Mouse (Mus musculus) forebrain, embryonic 13.5 days (tissue): ENCODE measurements at regions not wholly inside any gene's neighbourhood (a gene's known extent, or its start where the extent isn't known, plus 50 kb on each side); places are given as distances from the start of the nearest gene placed in this dataset.
A peak's percentile ranks its signal among the peaks of the same experiment; 100 is the strongest.

Experiments
- ATAC-seq: fragments of 200-750 bp; cut with Nextera tagmentation; 2 replicates; pipeline ENCODE4 v1.8.0; 2017
- H3K27ac ChIP-seq: fragments of 300-500 bp; sonication (generic); 2 replicates; pipeline ENCODE4 v1.5.1; 2015; ENCODE audit warnings: inconsistent platforms, mild to moderate bottlenecking, moderate library complexity
- H3K27me3 ChIP-seq: fragments of 300-500 bp; sonication (generic); 2 replicates; pipeline ENCODE4 v1.6.1; 2015; ENCODE audit warnings: mild to moderate bottlenecking, inconsistent platforms
- H3K36me3 ChIP-seq: fragments of 300-500 bp; sonication (generic); 2 replicates; pipeline ENCODE4 v1.6.1; 2015; ENCODE audit warnings: mild to moderate bottlenecking, inconsistent platforms; ENCODE audit not compliant: poor library complexity, severe bottlenecking
- H3K4me1 ChIP-seq: fragments of 300-500 bp; sonication (generic); 2 replicates; pipeline ENCODE4 v1.6.1; 2015; ENCODE audit warnings: inconsistent platforms
- H3K4me2 ChIP-seq: fragments of 300-500 bp; sonication (generic); 2 replicates; pipeline ENCODE4 v1.6.1; 2015; ENCODE audit warnings: inconsistent platforms, mild to moderate bottlenecking, moderate library complexity
- H3K4me3 ChIP-seq: fragments of 300-500 bp; sonication (generic); 2 replicates; pipeline ENCODE4 v1.5.1; 2015; ENCODE audit warnings: mild to moderate bottlenecking, inconsistent platforms
- H3K9ac ChIP-seq: fragments of 300-500 bp; sonication (generic); 2 replicates; pipeline ENCODE4 v1.6.1; 2015; ENCODE audit warnings: mild to moderate bottlenecking, inconsistent platforms
- H3K9me3 ChIP-seq: fragments of 300-500 bp; sonication (generic); replicated peaks from 2 replicates; pipeline ENCODE4 v1.6.1; 2016; ENCODE audit warnings: inconsistent platforms
- WGBS: fragments of 180-500 bp; shearing (Covaris S2); methylation state at CpG from one replicate; pipeline ENCODE4 v1.1.7; 2015; 5-methylcytosine and 5-hydroxymethylcytosine counted together

GRCm38 (mm10) chr16:47205339-47205738 is 707.0 kb upstream of the Nectin3 start:
- ATAC-seq, result no peak
- H3K36me3 ChIP-seq, result no peaks in the 10 kb centered on the region
- no peaks in the 10 kb centered on the region for H3K9me3 ChIP-seq
- no peaks in the 10 kb centered on the region for H3K4me1 ChIP-seq
- H3K4me2 ChIP-seq, result no peak overlapping the region
- no peak overlapping the region for H3K27ac ChIP-seq
- 83% methylated on average over 4 of the region's 4 CpGs for WGBS
- no peaks in the 10 kb centered on the region for H3K27me3 ChIP-seq
- H3K4me3 ChIP-seq, result no peak overlapping the region
- H3K9ac ChIP-seq, result no peak overlapping the region

GRCm38 (mm10) chr16:47204672-47205307 is 706.5 kb upstream of the Nectin3 start:
- H3K4me1 ChIP-seq, result no peaks in the 10 kb centered on the region
- H3K27ac ChIP-seq, result no peak overlapping the region
- no peaks in the 10 kb centered on the region for H3K9me3 ChIP-seq
- no peak overlapping the region for H3K9ac ChIP-seq
- peak; percentile 58 for ATAC-seq
- H3K27me3 ChIP-seq, result no peaks in the 10 kb centered on the region
- H3K36me3 ChIP-seq, result no peaks in the 10 kb centered on the region
- WGBS, result 77% methylated on average over 3 of the region's 3 CpGs
- no peak overlapping the region for H3K4me3 ChIP-seq
- H3K4me2 ChIP-seq, result no peak overlapping the region

- H3K9me3 ChIP-seq, result no peaks in the 10 kb centered on the region
- no peak overlapping the region for H3K4me2 ChIP-seq
- no peak overlapping the region for H3K9ac ChIP-seq
- no peak overlapping the region for H3K27ac ChIP-seq
- H3K4me1 ChIP-seq, result no peaks in the 10 kb centered on the region
- H3K4me3 ChIP-seq, result no peak overlapping the region
- no peak for ATAC-seq
- no peaks in the 10 kb centered on the region for H3K27me3 ChIP-seq
- H3K36me3 ChIP-seq, result no peaks in the 10 kb centered on the region
These were observed 705.7 kb upstream of the Nectin3 start for GRCm38 (mm10) chr16:47204031-47204430.

- ATAC-seq, result no peak
- no peak overlapping the region for H3K27ac ChIP-seq
- H3K4me2 ChIP-seq, result no peak overlapping the region
- no peak overlapping the region for H3K4me3 ChIP-seq
- no peak overlapping the region for H3K9ac ChIP-seq
- H3K27me3 ChIP-seq, result no peaks in the 10 kb centered on the region
- H3K4me1 ChIP-seq, result no peaks in the 10 kb centered on the region
- no peaks in the 10 kb centered on the region for H3K36me3 ChIP-seq
- no peaks in the 10 kb centered on the region for H3K9me3 ChIP-seq
- WGBS, result 91% methylated on average over 3 of the region's 3 CpGs
These were observed 673.3 kb upstream of the Nectin3 start for GRCm38 (mm10) chr16:47171444-47172182.

GRCm38 (mm10) chr16:47164573-47164972 is 666.2 kb upstream of the Nectin3 start:
- Histone ChIP-seq H3K4me2 (no peak overlapping the region), H3K27me3 (no peaks in the 10 kb centered on the region), H3K27ac (no peak overlapping the region), H3K36me3 (no peaks in the 10 kb centered on the region), H3K9ac (no peak overlapping the region), H3K9me3 (no peaks in the 10 kb centered on the region), H3K4me3 (no peak overlapping the region), H3K4me1 (no peaks in the 10 kb centered on the region)
- 81% methylated on average over 2 of the region's 2 CpGs for WGBS
- ATAC-seq, result no peak
